Mouse (Mus musculus): ENCODE measurements around the gene Chkb. TPM values are rescaled to one million over a fixed set of nuclear protein-coding genes. Genes with fewer than 3 reads are reported as not detected.
A peak's percentile ranks its signal among the peaks of the same experiment; 100 is the strongest.

Chkb gene
- polyA plus RNA-seq, 1 experiment, result 35.6 TPM

GRCm38 (mm10) chr15:89428136-89428790 is 1.4 kb downstream of the Chkb start:
- peak overlapping the region; percentile 99 for H3K4me2 ChIP-seq (ENCODE audit: low read depth)
- H3K27me3 ChIP-seq (ENCODE audit: control insufficient read depth, insufficient read depth, insufficient read length), result no peaks in the 10 kb centered on the region
- H3ac ChIP-seq (ENCODE audit: control insufficient read depth, insufficient read length), result peak overlapping the region; percentile 2
- H3K79me2 ChIP-seq (ENCODE audit: control insufficient read depth, insufficient read depth), result peaks cover 12% of the 10 kb centered on the region
- peak overlapping the region; percentile 89 for H3K4me3 ChIP-seq
- H3K36me3 ChIP-seq (ENCODE audit: control insufficient read depth, insufficient read depth), result peaks cover 9% of the 10 kb centered on the region
- TF ChIP-seq TCF3 (IDR thresholded peaks at IDR 0.05; ENCODE audit: insufficient read length, low read depth) (no peak), MYOD1 (IDR thresholded peaks at IDR 0.05; ENCODE audit: control insufficient read depth in 1 of 3, insufficient read length in 2 of 3, low read depth in 2 of 3) (no peak)

GRCm38 (mm10) chr15:89426716-89427115 is 3.0 kb downstream of the Chkb start:
- Histone ChIP-seq H3ac (ENCODE audit: control insufficient read depth, insufficient read length) (no peak overlapping the region), H3K36me3 (ENCODE audit: control insufficient read depth, insufficient read depth) (peaks cover 9% of the 10 kb centered on the region), H3K79me2 (ENCODE audit: control insufficient read depth, insufficient read depth) (peaks cover 12% of the 10 kb centered on the region), H3K27me3 (ENCODE audit: control insufficient read depth, insufficient read depth, insufficient read length) (no peaks in the 10 kb centered on the region), H3K4me3 (no peak overlapping the region), H3K4me2 (ENCODE audit: low read depth) (no peak overlapping the region)
- TF ChIP-seq CEBPB (IDR thresholded peaks at IDR 0.05; ENCODE audit: insufficient read depth, poor library complexity, severe bottlenecking) (no peak), POLR2AphosphoS2 (IDR thresholded peaks at IDR 0.05; ENCODE audit: insufficient read length, low read depth) (no peak), TCF3 (IDR thresholded peaks at IDR 0.05; ENCODE audit: insufficient read length, low read depth) (no peak), TCF12 (IDR thresholded peaks at IDR 0.05; ENCODE audit: insufficient read depth, poor library complexity, severe bottlenecking) (no peak), MYOG (IDR thresholded peaks at IDR 0.05; ENCODE audit: control insufficient read depth in 1 of 3, insufficient read depth in 1 of 3, insufficient read length in 2 of 3, low read depth in 2 of 3) (no peak), USF1 (IDR thresholded peaks at IDR 0.05; ENCODE audit: low read depth) (no peak), REST (IDR thresholded peaks at IDR 0.05; ENCODE audit: insufficient read depth, insufficient read length) (no peak), POLR2A (IDR thresholded peaks at IDR 0.05; ENCODE audit: insufficient read length, low read depth) (no peak), SRF (IDR thresholded peaks at IDR 0.05; ENCODE audit: control insufficient read depth, insufficient read length, low read depth) (no peak), MYOD1 (IDR thresholded peaks at IDR 0.05; ENCODE audit: control insufficient read depth in 1 of 3, insufficient read length in 2 of 3, low read depth in 2 of 3) (no peak), E2F4 (IDR thresholded peaks at IDR 0.05; ENCODE audit: insufficient read depth) (no peak)

- no peak within 1 kb of the TSS for H3K4me2 ChIP-seq (ENCODE audit: low read depth)
- no peak within 1 kb of the TSS for H3K4me3 ChIP-seq
- TF ChIP-seq USF1 (IDR thresholded peaks at IDR 0.05; ENCODE audit: low read depth) (no peak), POLR2AphosphoS2 (IDR thresholded peaks at IDR 0.05; ENCODE audit: insufficient read length, low read depth) (peak; percentile 71), CEBPB (IDR thresholded peaks at IDR 0.05; ENCODE audit: insufficient read depth, poor library complexity, severe bottlenecking) (no peak), TCF3 (IDR thresholded peaks at IDR 0.05; ENCODE audit: insufficient read length, low read depth) (no peak), REST (IDR thresholded peaks at IDR 0.05; ENCODE audit: insufficient read depth, insufficient read length) (no peak), TCF12 (IDR thresholded peaks at IDR 0.05; ENCODE audit: insufficient read depth, poor library complexity, severe bottlenecking) (no peak), MAX (IDR thresholded peaks at IDR 0.05; ENCODE audit: low read depth) (no peak)
- H3K27me3 ChIP-seq (ENCODE audit: control insufficient read depth, insufficient read depth, insufficient read length), result no peaks in the 10 kb centered on the region
- H3K79me2 ChIP-seq (ENCODE audit: control insufficient read depth, insufficient read depth), result peaks cover 12% of the 10 kb centered on the region
- no peak within 1 kb of the TSS for H3ac ChIP-seq (ENCODE audit: control insufficient read depth, insufficient read length)
- H3K36me3 ChIP-seq (ENCODE audit: control insufficient read depth, insufficient read depth), result peaks cover 9% of the 10 kb centered on the region
Observed at GRCm38 (mm10) chr15:89425711-89426121, 4.0 kb downstream of the Chkb start, which contains the start of gene Cpt1b. Gene Cpt1b, minus strand, starts transcription at chr15:89425863.

DNA sequence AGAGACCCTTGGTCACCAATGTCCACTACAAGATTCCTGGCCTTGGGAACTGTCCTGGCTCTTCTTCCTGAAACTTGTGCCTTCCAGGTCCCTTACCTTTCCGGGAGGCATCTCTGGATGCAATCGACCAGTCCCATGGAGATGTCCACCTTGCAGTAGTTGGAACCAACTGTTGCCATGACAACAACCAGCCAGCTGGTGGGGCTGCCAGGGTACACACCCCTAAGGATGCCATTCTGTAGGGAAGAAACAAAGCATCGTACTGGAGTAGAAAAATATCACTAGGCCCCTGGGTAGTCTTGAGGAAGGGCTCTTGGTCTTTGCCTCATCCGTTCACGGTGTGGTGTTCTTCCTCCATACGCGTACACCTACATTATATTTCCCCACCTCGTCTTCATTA is 5.1 kb downstream of the Chkb start:
- no peaks in the 10 kb centered on the region for H3K27me3 ChIP-seq (ENCODE audit: control insufficient read depth, insufficient read depth, insufficient read length)
- no peak overlapping the region for H3K4me2 ChIP-seq (ENCODE audit: low read depth)
- H3ac ChIP-seq (ENCODE audit: control insufficient read depth, insufficient read length), result no peak overlapping the region
- H3K36me3 ChIP-seq (ENCODE audit: control insufficient read depth, insufficient read depth), result peaks cover 16% of the 10 kb centered on the region
- peaks cover 12% of the 10 kb centered on the region for H3K79me2 ChIP-seq (ENCODE audit: control insufficient read depth, insufficient read depth)
- no peak overlapping the region for H3K4me3 ChIP-seq
- TF ChIP-seq REST (IDR thresholded peaks at IDR 0.05; ENCODE audit: insufficient read depth, insufficient read length) (no peak), E2F4 (IDR thresholded peaks at IDR 0.05; ENCODE audit: insufficient read depth) (no peak), SRF (IDR thresholded peaks at IDR 0.05; ENCODE audit: control insufficient read depth, insufficient read length, low read depth) (no peak), TCF3 (IDR thresholded peaks at IDR 0.05; ENCODE audit: insufficient read length, low read depth) (no peak), MAX (IDR thresholded peaks at IDR 0.05; ENCODE audit: low read depth) (no peak), POLR2A (IDR thresholded peaks at IDR 0.05; ENCODE audit: insufficient read length, low read depth) (no peak), POLR2AphosphoS2 (IDR thresholded peaks at IDR 0.05; ENCODE audit: insufficient read length, low read depth) (no peak), TCF12 (IDR thresholded peaks at IDR 0.05; ENCODE audit: insufficient read depth, poor library complexity, severe bottlenecking) (no peak), MYOD1 (IDR thresholded peaks at IDR 0.05; ENCODE audit: control insufficient read depth in 1 of 3, insufficient read length in 2 of 3, low read depth in 2 of 3) (no peak), MYOG (IDR thresholded peaks at IDR 0.05; ENCODE audit: control insufficient read depth in 1 of 3, insufficient read depth in 1 of 3, insufficient read length in 2 of 3, low read depth in 2 of 3) (no peak), CEBPB (IDR thresholded peaks at IDR 0.05; ENCODE audit: insufficient read depth, poor library complexity, severe bottlenecking) (no peak)

DNA sequence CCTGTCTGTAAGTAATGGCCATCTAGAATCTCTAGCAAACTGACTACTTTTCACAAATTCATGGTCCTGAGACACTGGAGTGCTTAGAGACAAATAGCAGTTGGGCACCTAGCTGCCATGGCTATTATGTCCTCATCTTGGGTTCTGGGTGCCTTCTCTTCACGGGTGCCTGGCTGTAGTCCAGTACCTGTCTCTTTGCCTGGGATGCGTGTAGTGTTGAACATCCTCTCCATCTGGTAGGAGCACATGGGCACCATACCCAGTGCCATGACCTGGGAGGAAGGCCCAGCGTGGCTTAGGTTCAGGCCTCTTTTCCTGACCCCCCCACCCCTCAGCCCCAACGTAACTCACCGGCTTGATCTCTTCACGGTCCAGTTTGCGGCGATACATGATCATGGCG is 7.8 kb downstream of the Chkb start:
- Histone ChIP-seq H3K79me2 (ENCODE audit: control insufficient read depth, insufficient read depth) (no peaks in the 10 kb centered on the region), H3K4me3 (no peak overlapping the region), H3K4me2 (ENCODE audit: low read depth) (no peak overlapping the region), H3ac (ENCODE audit: control insufficient read depth, insufficient read length) (no peak overlapping the region), H3K36me3 (ENCODE audit: control insufficient read depth, insufficient read depth) (peaks cover 12% of the 10 kb centered on the region), H3K27me3 (ENCODE audit: control insufficient read depth, insufficient read depth, insufficient read length) (no peaks in the 10 kb centered on the region)
- TF ChIP-seq USF1 (IDR thresholded peaks at IDR 0.05; ENCODE audit: low read depth) (no peak), TCF12 (IDR thresholded peaks at IDR 0.05; ENCODE audit: insufficient read depth, poor library complexity, severe bottlenecking) (no peak), E2F4 (IDR thresholded peaks at IDR 0.05; ENCODE audit: insufficient read depth) (no peak), MYOG (IDR thresholded peaks at IDR 0.05; ENCODE audit: control insufficient read depth in 1 of 3, insufficient read depth in 1 of 3, insufficient read length in 2 of 3, low read depth in 2 of 3) (no peak), POLR2A (IDR thresholded peaks at IDR 0.05; ENCODE audit: insufficient read length, low read depth) (no peak), MAX (IDR thresholded peaks at IDR 0.05; ENCODE audit: low read depth) (no peak), TCF3 (IDR thresholded peaks at IDR 0.05; ENCODE audit: insufficient read length, low read depth) (no peak), POLR2AphosphoS2 (IDR thresholded peaks at IDR 0.05; ENCODE audit: insufficient read length, low read depth) (no peak), SRF (IDR thresholded peaks at IDR 0.05; ENCODE audit: control insufficient read depth, insufficient read length, low read depth) (no peak), MYOD1 (IDR thresholded peaks at IDR 0.05; ENCODE audit: control insufficient read depth in 1 of 3, insufficient read length in 2 of 3, low read depth in 2 of 3) (no peak), CEBPB (IDR thresholded peaks at IDR 0.05; ENCODE audit: insufficient read depth, poor library complexity, severe bottlenecking) (no peak), REST (IDR thresholded peaks at IDR 0.05; ENCODE audit: insufficient read depth, insufficient read length) (no peak)

All from myocyte (in vitro differentiated cells).